Mouse (Mus musculus) C2C12 (cell line): ENCODE results near the gene Gm5767.

Experiments used
- CTCF ChIP-seq: IDR thresholded peaks from one replicate; pipeline ENCODE4 v1.5.1; 2011; ENCODE audit not compliant: control insufficient read depth, insufficient read depth, insufficient read length
- MYOD1 ChIP-seq: IDR thresholded peaks from one replicate; pipeline ENCODE4 v1.6.1; 2011; ENCODE audit warnings: low read depth; ENCODE audit not compliant: control insufficient read depth, insufficient read length

DNA sequence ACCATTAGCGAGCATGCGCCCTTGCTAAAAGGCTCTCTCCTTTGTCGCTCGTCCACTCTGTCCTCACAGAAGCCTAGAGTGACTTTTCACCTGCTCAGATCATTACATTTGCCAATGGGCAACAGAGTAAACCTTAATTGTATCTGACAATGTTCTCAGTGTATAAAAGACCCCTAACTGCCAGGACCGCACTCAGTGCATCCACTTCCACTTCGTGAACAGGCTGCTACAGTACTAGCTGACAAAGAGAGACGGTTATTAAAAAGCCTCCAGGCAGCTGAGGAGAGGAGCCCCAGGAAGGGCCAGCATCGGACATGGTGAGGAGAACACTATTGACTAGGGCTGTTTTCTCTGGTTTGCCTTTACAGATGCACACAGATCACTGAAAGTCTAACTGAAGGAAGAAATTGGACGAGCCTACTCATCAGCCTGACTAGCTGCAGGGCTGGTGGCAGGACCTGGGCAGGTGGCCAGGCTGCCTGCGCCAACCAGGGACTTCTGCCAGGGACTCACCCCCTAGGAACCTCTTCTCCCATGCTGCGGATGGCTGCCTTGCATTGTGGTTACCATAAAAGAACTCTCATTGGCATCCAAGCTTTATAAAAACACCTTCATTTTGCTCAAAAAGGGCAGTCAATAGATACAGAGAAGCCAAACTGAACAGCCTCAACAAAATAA lies 9.5 kb downstream of the Gm5767 start:
- no peak for TF ChIP-seq CTCF
- no peak for TF ChIP-seq MYOD1
